Mouse (Mus musculus) liver, embryonic 16.5 days (tissue): ENCODE measurements at regions not wholly inside any gene's neighbourhood (a gene's known extent, or its start where the extent isn't known, plus 50 kb on each side); places are given as distances from the start of the nearest gene placed in this dataset.

Experiments used
- ATAC-seq: fragments of 200-750 bp; cut with Nextera tagmentation; 2 replicates; pipeline ENCODE4 v1.8.0; 2017; ENCODE audit warnings: low read depth, mild to moderate bottlenecking, moderate number of reproducible peaks, moderate library complexity
- H3K27ac ChIP-seq: fragments of 300-500 bp; sonication (generic); 2 replicates; pipeline ENCODE4 v1.5.1; 2014; ENCODE audit warnings: mild to moderate bottlenecking, low read length
- H3K27me3 ChIP-seq: fragments of 300-500 bp; sonication (generic); 2 replicates; pipeline ENCODE4 v1.6.1; 2014; ENCODE audit warnings: low read depth, low read length, mixed read lengths; ENCODE audit not compliant: control insufficient read depth, insufficient read depth
- H3K36me3 ChIP-seq: fragments of 300-500 bp; sonication (generic); 2 replicates; pipeline ENCODE4 v1.6.1; 2014; ENCODE audit warnings: mild to moderate bottlenecking; ENCODE audit not compliant: control insufficient read depth, insufficient read depth
- H3K4me1 ChIP-seq: fragments of 300-500 bp; sonication (generic); 2 replicates; pipeline ENCODE4 v1.6.1; 2014; ENCODE audit warnings: low read depth, low read length, mixed read lengths; ENCODE audit not compliant: control insufficient read depth
- H3K4me2 ChIP-seq: fragments of 300-500 bp; sonication (generic); 2 replicates; pipeline ENCODE4 v1.6.1; 2014; ENCODE audit warnings: low read depth, low read length, mixed read lengths
- H3K4me3 ChIP-seq: fragments of 300-500 bp; sonication (generic); 2 replicates; pipeline ENCODE4 v1.5.1; 2014; ENCODE audit warnings: low read depth, mild to moderate bottlenecking, low read length
- H3K9ac ChIP-seq: fragments of 300-500 bp; sonication (generic); 2 replicates; pipeline ENCODE4 v1.6.1; 2014; ENCODE audit warnings: low read depth, low read length
- H3K9me3 ChIP-seq: fragments of 300-500 bp; sonication (generic); replicated peaks from 2 replicates; pipeline ENCODE4 v1.6.1; 2016; ENCODE audit warnings: low read length; ENCODE audit not compliant: control insufficient read depth
- WGBS: fragments of 180-500 bp; shearing (Covaris S2); extraction: QIAGEN DNeasy Blood & Tissue Kit; methylation state at CpG from one replicate; pipeline ENCODE4 v1.1.7; 2014; ENCODE audit not compliant: insufficient replicate concordance; 5-methylcytosine and 5-hydroxymethylcytosine counted together

DNA sequence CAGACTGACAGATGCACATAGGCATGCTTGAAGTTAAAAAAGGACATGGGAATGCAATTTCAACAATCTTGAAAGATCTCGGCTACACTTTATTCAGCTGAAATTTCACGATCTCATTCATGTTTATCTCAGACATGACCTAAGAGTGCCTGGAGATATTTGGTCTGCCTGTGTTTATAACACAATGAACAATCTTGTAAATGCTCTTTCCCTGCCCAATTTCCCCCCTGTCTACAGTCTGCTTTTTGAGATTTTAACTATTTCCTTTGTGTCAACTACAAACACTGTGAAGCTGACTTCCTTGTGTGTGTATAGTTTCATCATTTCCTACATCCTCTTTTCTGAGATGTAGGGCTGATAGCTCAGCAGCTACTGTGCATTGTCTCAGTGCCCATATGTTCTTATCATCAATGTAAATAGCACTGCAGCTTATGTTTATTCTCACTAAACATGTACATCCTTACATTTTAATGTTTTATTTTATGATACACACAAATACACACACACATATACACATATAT is 319.4 kb upstream of the A1bg start:
- H3K4me3 ChIP-seq: no peak overlapping the region
- no peak overlapping the region for H3K9ac ChIP-seq
- H3K4me2 ChIP-seq: no peak overlapping the region
- H3K4me1 ChIP-seq: no peaks in the 10 kb centered on the region
- no peaks in the 10 kb centered on the region for H3K9me3 ChIP-seq
- ATAC-seq: no peak
- no peaks in the 10 kb centered on the region for H3K36me3 ChIP-seq
- 49% methylated on average over 2 of the region's 2 CpGs for WGBS
- no peaks in the 10 kb centered on the region for H3K27me3 ChIP-seq
- H3K27ac ChIP-seq: no peak overlapping the region

DNA sequence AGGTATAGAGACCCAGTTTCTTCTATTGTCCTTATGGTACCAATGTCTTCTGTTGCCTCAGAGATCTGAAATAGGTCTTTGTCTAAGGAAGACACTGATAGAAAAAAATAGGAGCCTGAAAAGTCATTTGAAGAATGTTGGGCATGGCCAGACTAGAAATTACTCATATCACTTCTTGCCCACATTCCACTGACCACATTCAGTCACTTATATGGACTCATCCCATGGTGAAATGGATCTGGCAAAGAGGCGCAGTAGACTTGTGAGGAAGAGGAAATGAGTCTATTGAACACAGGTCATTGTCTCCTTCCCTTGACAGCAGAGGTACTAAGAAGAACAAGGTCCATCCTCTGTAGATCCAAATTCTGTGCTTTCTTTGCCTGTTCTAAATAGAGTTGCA is 318.9 kb upstream of the A1bg start:
- Histone ChIP-seq H3K9ac (no peak overlapping the region), H3K4me1 (no peaks in the 10 kb centered on the region), H3K36me3 (no peaks in the 10 kb centered on the region), H3K27ac (no peak overlapping the region), H3K27me3 (no peaks in the 10 kb centered on the region), H3K4me2 (no peak overlapping the region), H3K9me3 (no peaks in the 10 kb centered on the region), H3K4me3 (no peak overlapping the region)
- ATAC-seq: no peak
- WGBS: 42% methylated on average over 1 of the region's 1 CpGs

DNA sequence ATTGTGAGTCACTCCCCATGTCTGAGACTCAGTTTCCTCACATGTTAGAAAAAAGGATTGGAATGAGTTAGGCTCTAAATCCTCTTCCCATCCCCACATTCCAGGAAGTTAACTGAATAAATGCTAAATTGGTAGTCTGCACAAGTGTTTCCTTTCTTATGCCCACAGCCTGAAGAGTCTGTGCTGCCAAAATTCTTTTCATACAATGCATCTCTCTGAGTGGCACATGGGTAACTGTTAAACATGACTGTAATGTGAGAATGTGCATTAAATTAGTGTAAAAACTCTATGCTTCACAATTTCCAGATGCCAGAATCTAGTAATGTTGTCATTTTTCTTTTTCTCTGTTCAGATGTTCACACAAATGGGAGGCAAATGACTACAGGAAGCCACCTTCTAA is 317.5 kb upstream of the A1bg start:
- no peaks in the 10 kb centered on the region for H3K27me3 ChIP-seq
- no peak overlapping the region for H3K4me3 ChIP-seq
- H3K27ac ChIP-seq: no peak overlapping the region
- ATAC-seq: no peak
- H3K9me3 ChIP-seq: no peaks in the 10 kb centered on the region
- H3K36me3 ChIP-seq: no peaks in the 10 kb centered on the region
- H3K4me1 ChIP-seq: no peaks in the 10 kb centered on the region
- H3K9ac ChIP-seq: no peak overlapping the region
- no peak overlapping the region for H3K4me2 ChIP-seq

DNA sequence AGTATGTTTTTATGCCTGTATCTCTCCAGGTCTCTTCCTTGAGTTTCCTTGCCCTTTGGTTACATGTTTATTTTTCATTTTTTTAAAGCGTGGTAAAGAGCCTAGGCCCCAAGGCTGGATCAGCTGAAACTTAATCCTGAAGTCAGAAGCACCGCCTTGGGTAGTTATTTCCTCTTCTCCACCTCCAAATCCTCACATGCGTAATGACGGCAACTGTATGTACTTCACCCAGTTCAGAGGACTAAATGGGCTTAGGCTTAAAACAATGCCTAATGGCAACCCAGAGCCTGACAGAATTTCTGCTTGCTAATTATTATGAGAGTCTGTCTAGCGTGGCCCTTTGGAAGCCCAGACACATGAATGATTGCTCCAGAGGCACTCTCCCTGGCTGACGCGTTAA is 316.6 kb upstream of the A1bg start:
- H3K9me3 ChIP-seq: no peaks in the 10 kb centered on the region
- no peak for ATAC-seq
- H3K9ac ChIP-seq: no peak overlapping the region
- no peaks in the 10 kb centered on the region for H3K4me1 ChIP-seq
- H3K4me2 ChIP-seq: no peak overlapping the region
- H3K27ac ChIP-seq: no peak overlapping the region
- H3K4me3 ChIP-seq: no peak overlapping the region
- WGBS: 74% methylated on average over 7 of the region's 7 CpGs
- no peaks in the 10 kb centered on the region for H3K27me3 ChIP-seq
- no peaks in the 10 kb centered on the region for H3K36me3 ChIP-seq

DNA sequence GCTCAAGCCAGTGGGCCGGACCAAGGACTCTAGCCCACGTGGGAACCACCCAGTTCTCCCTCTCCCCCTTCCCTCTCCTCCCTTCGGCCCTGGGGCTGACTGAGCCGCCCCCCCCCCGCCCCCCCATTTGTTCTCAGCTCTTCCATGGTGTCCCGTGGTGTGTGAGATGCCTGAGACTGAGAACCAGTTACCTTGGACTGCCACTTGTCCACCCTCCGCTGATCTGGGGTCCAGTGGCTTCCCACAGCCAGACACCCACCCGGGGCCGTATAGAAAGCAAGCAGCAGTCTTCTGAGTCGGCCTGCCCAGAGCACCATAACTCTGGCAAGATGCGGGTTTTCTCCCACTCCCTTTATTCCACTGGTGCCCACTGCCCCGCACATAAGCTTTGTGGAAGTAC is 316.2 kb upstream of the A1bg start:
- H3K9ac ChIP-seq: no peak overlapping the region
- no peak overlapping the region for H3K27ac ChIP-seq
- ATAC-seq: no peak
- no peaks in the 10 kb centered on the region for H3K9me3 ChIP-seq
- H3K4me1 ChIP-seq: no peaks in the 10 kb centered on the region
- no peaks in the 10 kb centered on the region for H3K27me3 ChIP-seq
- 57% methylated on average over 11 of the region's 12 CpGs for WGBS
- no peak overlapping the region for H3K4me2 ChIP-seq
- H3K36me3 ChIP-seq: no peaks in the 10 kb centered on the region
- no peak overlapping the region for H3K4me3 ChIP-seq

DNA sequence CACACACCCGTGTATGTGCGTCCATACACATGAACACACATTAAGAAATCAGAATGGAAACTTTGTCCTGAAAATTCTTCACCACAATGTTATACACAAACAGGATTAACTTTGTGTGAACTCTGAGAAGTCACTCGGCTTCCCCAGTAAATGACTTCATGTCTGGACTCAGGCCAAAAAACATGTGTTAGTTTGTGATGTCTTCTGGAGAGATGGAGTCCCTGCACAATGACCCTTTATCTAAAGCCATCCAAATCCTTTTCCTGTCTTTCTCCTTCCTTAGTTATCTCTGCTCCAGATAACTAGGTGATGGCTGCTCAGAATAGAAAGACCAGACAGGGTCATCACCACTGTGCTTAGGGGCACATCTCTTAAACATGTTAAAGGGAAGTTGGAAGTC is 306.8 kb upstream of the A1bg start:
- no peak for ATAC-seq
- H3K27me3 ChIP-seq: no peaks in the 10 kb centered on the region
- no peaks in the 10 kb centered on the region for H3K9me3 ChIP-seq
- no peaks in the 10 kb centered on the region for H3K36me3 ChIP-seq
- H3K9ac ChIP-seq: no peak overlapping the region
- 51% methylated on average over 3 of the region's 3 CpGs for WGBS
- no peak overlapping the region for H3K27ac ChIP-seq
- H3K4me2 ChIP-seq: no peak overlapping the region
- H3K4me3 ChIP-seq: no peak overlapping the region
- H3K4me1 ChIP-seq: no peaks in the 10 kb centered on the region

DNA sequence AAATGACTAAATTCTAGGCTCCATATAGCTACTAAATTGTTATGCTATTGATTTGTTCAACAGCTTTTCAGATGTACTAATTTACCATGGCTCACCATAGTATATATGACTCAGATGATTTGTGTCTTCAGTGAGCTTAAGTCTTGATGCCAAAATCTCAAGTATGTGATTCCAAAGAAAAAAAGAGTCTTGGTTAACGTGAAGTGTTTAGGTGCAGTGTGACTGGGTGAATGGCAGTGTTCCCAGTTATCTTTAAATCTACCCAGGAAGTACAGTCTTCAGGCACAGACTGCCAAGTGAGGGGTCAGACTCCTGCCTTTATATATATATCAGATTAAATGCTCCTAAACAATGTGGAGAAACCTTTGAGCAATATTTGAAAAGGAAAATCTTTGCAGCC is 300.1 kb upstream of the A1bg start:
- no peak overlapping the region for H3K4me3 ChIP-seq
- no peak overlapping the region for H3K9ac ChIP-seq
- no peaks in the 10 kb centered on the region for H3K4me1 ChIP-seq
- H3K27ac ChIP-seq: no peak overlapping the region
- no peak for ATAC-seq
- no peaks in the 10 kb centered on the region for H3K27me3 ChIP-seq
- WGBS: 25% methylated on average over 1 of the region's 1 CpGs
- no peak overlapping the region for H3K4me2 ChIP-seq
- H3K9me3 ChIP-seq: no peaks in the 10 kb centered on the region
- H3K36me3 ChIP-seq: no peaks in the 10 kb centered on the region

DNA sequence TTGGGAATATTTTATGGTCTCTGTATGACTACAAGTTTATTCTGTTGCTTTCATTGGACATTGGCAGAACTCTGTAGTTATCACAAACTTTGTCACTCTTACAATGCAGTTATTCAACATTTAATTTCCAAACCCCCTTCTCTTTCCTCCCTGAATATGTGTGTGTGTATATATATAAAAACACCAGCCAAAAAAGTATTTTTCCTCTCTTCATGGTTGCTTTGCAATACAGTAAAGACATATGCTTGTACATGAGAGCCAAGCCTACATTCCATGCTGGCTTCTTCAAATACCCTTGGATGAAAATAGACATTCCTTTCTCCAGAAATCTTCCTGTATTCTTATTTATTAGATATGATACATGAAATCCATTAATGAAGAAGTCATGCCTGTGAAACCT is 287.3 kb upstream of the A1bg start:
- Histone ChIP-seq H3K4me2 (no peak overlapping the region), H3K36me3 (no peaks in the 10 kb centered on the region), H3K27me3 (no peaks in the 10 kb centered on the region), H3K4me3 (no peak overlapping the region), H3K27ac (no peak overlapping the region), H3K9ac (no peak overlapping the region), H3K9me3 (no peaks in the 10 kb centered on the region), H3K4me1 (no peaks in the 10 kb centered on the region)
- ATAC-seq: no peak

DNA sequence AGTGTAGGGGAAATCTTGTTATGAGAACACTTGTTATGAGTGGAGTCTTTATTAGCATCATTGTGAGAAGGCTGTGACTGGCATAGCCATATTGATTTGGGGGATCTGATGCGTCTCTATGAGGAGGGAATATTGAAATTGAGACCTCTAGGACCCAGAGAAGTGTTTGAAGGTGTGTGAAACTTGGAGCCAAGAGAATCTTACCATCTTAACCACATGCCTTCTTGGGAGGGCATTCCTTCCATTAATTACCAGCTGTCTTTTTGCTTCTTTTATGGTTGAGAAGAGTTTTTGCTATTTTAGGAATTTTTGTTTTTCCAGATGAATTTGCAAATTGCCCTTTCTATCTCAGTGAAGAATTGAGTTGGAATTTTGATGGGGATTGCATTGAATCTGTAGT is 267.2 kb upstream of the A1bg start:
- Histone ChIP-seq H3K36me3 (no peaks in the 10 kb centered on the region), H3K27me3 (no peaks in the 10 kb centered on the region), H3K4me2 (no peak overlapping the region), H3K27ac (no peak overlapping the region), H3K4me1 (no peaks in the 10 kb centered on the region), H3K9ac (no peak overlapping the region), H3K9me3 (no peaks in the 10 kb centered on the region), H3K4me3 (no peak overlapping the region)
- WGBS: 44% methylated on average over 1 of the region's 1 CpGs
- no peak for ATAC-seq

DNA sequence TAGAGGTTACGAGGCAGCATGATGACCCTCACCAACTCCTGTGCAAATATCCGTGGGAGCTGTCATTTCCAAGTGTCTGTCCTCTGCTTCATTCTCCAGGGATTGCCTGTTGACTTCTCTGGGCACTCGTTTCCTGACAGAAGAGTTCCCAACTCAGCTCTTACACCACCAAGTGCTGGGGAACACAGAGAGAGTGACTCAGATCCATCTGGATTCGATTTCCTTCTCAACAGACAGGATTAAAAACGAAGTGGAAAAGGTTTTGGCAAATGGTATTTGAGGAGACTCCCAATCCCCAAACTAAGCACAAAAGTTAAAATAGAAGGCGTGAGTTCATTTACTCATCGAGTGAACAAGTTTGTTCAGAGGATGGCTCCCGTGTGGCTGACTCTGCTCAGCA is 266.7 kb upstream of the A1bg start:
- no peak overlapping the region for H3K27ac ChIP-seq
- H3K4me3 ChIP-seq: no peak overlapping the region
- no peak for ATAC-seq
- no peaks in the 10 kb centered on the region for H3K4me1 ChIP-seq
- H3K9me3 ChIP-seq: no peaks in the 10 kb centered on the region
- no peak overlapping the region for H3K9ac ChIP-seq
- H3K36me3 ChIP-seq: no peaks in the 10 kb centered on the region
- H3K4me2 ChIP-seq: no peak overlapping the region
- H3K27me3 ChIP-seq: no peaks in the 10 kb centered on the region
- WGBS: 47% methylated on average over 8 of the region's 8 CpGs
